Mouse (Mus musculus) CD8-positive naive resting alpha-beta T cell, adult 57 days (primary cell): ENCODE results near the gene Gm8871. TPM values are rescaled to one million over a fixed set of nuclear protein-coding genes. Genes with fewer than 3 reads are reported as not detected.

Source experiments
- total RNA-seq: library from RNA; stranded (reverse); gene quantifications from one replicate; pipeline ENCODE4 v1.2.4, GENCODE M21; 2023

The Gm8871 gene
- not detected for total RNA-seq

GRCm38 (mm10) chr5:10947505-10947904 is at the start of gene Gm8871, which contains the start of gene Gm8857:
Gm8871 (plus strand) TSS chr5:10947805.
Gm8857 (plus strand) TSS chr5:10947807.

Other genes with a start within 250 kb of the Gm8871 start
- gene Gm8857, start within 50 bp of the Gm8871 start, total RNA-seq, result not detected
- gene Gm8879, start 179.8 kb downstream of the Gm8871 start, total RNA-seq, result not detected
- gene Gm5861, start 235.3 kb downstream of the Gm8871 start, total RNA-seq, result not detected